Mouse (Mus musculus) thymus, postnatal 0 days (tissue): ENCODE measurements around the gene Mdga1. TPM values are rescaled to one million over a fixed set of nuclear protein-coding genes. Genes with fewer than 3 reads are reported as not detected.
A peak's percentile ranks its signal among the peaks of the same experiment; 100 is the strongest.

ENCODE experiments used
- DNase-seq: peaks from one replicate; pipeline ENCODE4 v3.0.0-alpha.2; 2015; ENCODE audit warnings: low spot score
- polyA plus RNA-seq: library from polyadenylated mRNA; unstranded; fragments of >200 nt; fragmentation: Nextera tagmentation; extraction: Ambion mirVana; gene quantifications from 2 replicates; pipeline ENCODE4 v1.2.1, GENCODE M21; 2015

Mdga1 gene
- polyA plus RNA-seq, 1 experiment from 2014 or later = 2.6 TPM

GRCm38 (mm10) chr17:29981568-29981967 lies 11.7 kb upstream of the Mdga1 start:
- DNase-seq = no peak

- peak; percentile 77 for DNase-seq
These were observed 10.0 kb upstream of the Mdga1 start for GRCm38 (mm10) chr17:29979841-29980240.

- no peak for DNase-seq
These were observed 9.1 kb upstream of the Mdga1 start for GRCm38 (mm10) chr17:29979020-29979419.

GRCm38 (mm10) chr17:29975731-29976130 lies 5.8 kb upstream of the Mdga1 start:
- DNase-seq = peak; percentile 56

GRCm38 (mm10) chr17:29973226-29973625 lies 3.3 kb upstream of the Mdga1 start:
- peak; percentile 52 for DNase-seq

GRCm38 (mm10) chr17:29971761-29972432 lies 2.0 kb upstream of the Mdga1 start:
- no peak for DNase-seq

- DNase-seq = no peak
These were observed 4.4 kb downstream of the Mdga1 start for GRCm38 (mm10) chr17:29965506-29965905.

- peak; percentile 57 for DNase-seq
These were observed 6.1 kb downstream of the Mdga1 start for GRCm38 (mm10) chr17:29963730-29964259.

GRCm38 (mm10) chr17:29955880-29956279 lies 14.0 kb downstream of the Mdga1 start:
- no peak for DNase-seq

- DNase-seq = no peak
These were observed 15.6 kb downstream of the Mdga1 start for GRCm38 (mm10) chr17:29954316-29954715.

- DNase-seq = peak; percentile 47
These were observed 18.8 kb downstream of the Mdga1 start for GRCm38 (mm10) chr17:29951100-29951499.

GRCm38 (mm10) chr17:29950574-29950973 lies 19.3 kb downstream of the Mdga1 start:
- no peak for DNase-seq

GRCm38 (mm10) chr17:29947271-29947714 lies 22.6 kb downstream of the Mdga1 start:
- no peak for DNase-seq

- no peak for DNase-seq
These were observed 25.5 kb downstream of the Mdga1 start for GRCm38 (mm10) chr17:29944376-29944775.

GRCm38 (mm10) chr17:29939011-29939410 lies 30.9 kb downstream of the Mdga1 start:
- no peak for DNase-seq

GRCm38 (mm10) chr17:29937350-29937781 lies 32.5 kb downstream of the Mdga1 start:
- DNase-seq = no peak

- no peak for DNase-seq
These were observed 35.6 kb downstream of the Mdga1 start for GRCm38 (mm10) chr17:29934133-29934851.

GRCm38 (mm10) chr17:29932753-29933152 lies 37.1 kb downstream of the Mdga1 start:
- DNase-seq = no peak

GRCm38 (mm10) chr17:29931224-29931945 lies 38.5 kb downstream of the Mdga1 start:
- no peak for DNase-seq

- DNase-seq = peak; percentile 10
These were observed 41.1 kb downstream of the Mdga1 start for GRCm38 (mm10) chr17:29928751-29929237.
